Mouse (Mus musculus) brain, embryonic 14.5 days (tissue): ENCODE results near the gene Flot2.

Experiments used
- CTCF ChIP-seq: fragments of 200-500 bp; IDR thresholded peaks from 2 replicates; pipeline ENCODE4 v1.5.1; 2012; ENCODE audit warnings: inconsistent platforms, mild to moderate bottlenecking, moderate library complexity, borderline replicate concordance; ENCODE audit not compliant: insufficient read depth, insufficient read length; ENCODE audit errors: extremely low read depth
- POLR2A ChIP-seq: fragments of 200-500 bp; IDR thresholded peaks from 2 replicates; pipeline ENCODE4 v1.6.1; 2012; ENCODE audit warnings: mild to moderate bottlenecking, inconsistent platforms, borderline replicate concordance; ENCODE audit not compliant: poor library complexity, insufficient read depth, insufficient read length, severe bottlenecking; ENCODE audit errors: extremely low read depth

GRCm38 (mm10) chr11:78006446-78006845 is 31.3 kb upstream of the Flot2 start:
- TF ChIP-seq CTCF (no peak), POLR2A (no peak)
